Comparison of ENCODE assay signal across 8 mouse cellular contexts in genomic region chr14:28505586-28506375, GRCm38 (mm10). TPM values are rescaled to one million over a fixed set of nuclear protein-coding genes. Genes with fewer than 3 reads are reported as not detected.
DNase-seq lines count a peak whose midpoint lies in the region; ATAC-seq and TF ChIP-seq lines count a peak whose summit lies in the region.

No protein-coding gene starts in this region.

- ATAC-seq in lung, embryonic 14.5 days (ENCODE audit: insufficient read depth) = peak; percentile 30; the same call in 1 of the 2 replicates
- ATAC-seq in stomach, embryonic 16.5 days (ENCODE audit: insufficient read depth, low FRiP score) = 0 out of 2 replicates have a peak, but pooled peaks have one; percentile 1

- H3K9me3 ChIP-seq in lung, embryonic 14.5 days (ENCODE audit: low read depth, low read length) = no peaks in the 10 kb centered on the region
- no peaks in the 10 kb centered on the region for H3K9me3 ChIP-seq in stomach, embryonic 16.5 days (replicated peaks; ENCODE audit: control insufficient read depth, low read length)

- peak; percentile 60 for DNase-seq in lung, embryonic 14.5 days
- no peak for DNase-seq in lung, postnatal 25 days (ENCODE audit: low spot score)
- DNase-seq in brain, embryonic 14.5 days (ENCODE audit: low read depth) = peak; percentile 63
- peak; percentile 59 to 60 for DNase-seq in heart, adult 2 months
- DNase-seq in kidney, adult 9 months = peak; percentile 40
- DNase-seq in lung, postnatal 36 days = peak; percentile 15
- DNase-seq in frontal cortex, postnatal 25 days (ENCODE audit: low spot score in 2 of 2) = no peak

- H3K4me2 ChIP-seq in lung, embryonic 14.5 days = peak overlapping the region; percentile 82
- peak overlapping the region; percentile 68 for H3K4me2 ChIP-seq in stomach, embryonic 16.5 days (ENCODE audit: low read depth, low read length)

- TF ChIP-seq CTCF in lung, embryonic 14.5 days (IDR thresholded peaks at IDR 0.05; ENCODE audit: low read depth) = no peak
- no peak for TF ChIP-seq CTCF in brain, embryonic 14.5 days (IDR thresholded peaks at IDR 0.05; ENCODE audit: borderline replicate concordance, extremely low read depth, insufficient read depth, insufficient read length)
- TF ChIP-seq CTCF in heart, adult 2 months (IDR thresholded peaks at IDR 0.05) = no peak

- intact Hi-C loops in heart, adult 2 months (cut with DNase I) = loop anchor here (2.0 to 5.0 kb wide), 7 partner anchors 203 to 697 kb away; no protein-coding TSS in a partner anchor

- no peak for TF ChIP-seq EP300 in heart, adult 2 months (IDR thresholded peaks at IDR 0.05; ENCODE audit: insufficient read depth, low read depth, low read length)

- 0 out of 2 replicates have a peak, but pooled peaks have one; percentile 3 for TF ChIP-seq POLR2A in brain, embryonic 14.5 days (IDR thresholded peaks at IDR 0.05; ENCODE audit: borderline replicate concordance, extremely low read depth, insufficient read depth, insufficient read length, poor library complexity, severe bottlenecking)
- TF ChIP-seq POLR2A in heart, adult 2 months (IDR thresholded peaks at IDR 0.05; ENCODE audit: insufficient read depth, low read depth, low read length) = no peak

- H3K27ac ChIP-seq in lung, embryonic 14.5 days (ENCODE audit: low read depth) = peak overlapping the region; percentile 87
- H3K27ac ChIP-seq in heart, adult 2 months = peak overlapping the region; percentile 73
- peak overlapping the region; percentile 93 for H3K27ac ChIP-seq in stomach, embryonic 16.5 days (ENCODE audit: low read length)

- H3K79me2 ChIP-seq in heart, adult 2 months (replicated peaks; ENCODE audit: control insufficient read depth, insufficient read depth, low read length) = no peaks in the 10 kb centered on the region

- WGBS in lung, embryonic 14.5 days = under 1% methylated on average over 62 of the region's 62 CpGs
- under 1% methylated on average over 62 of the region's 62 CpGs for WGBS in heart, adult 2 months
- WGBS in stomach, embryonic 16.5 days = under 1% methylated on average over 62 of the region's 62 CpGs

- peak overlapping the region; percentile 54 for H3K4me3 ChIP-seq in lung, embryonic 14.5 days (ENCODE audit: low read depth, low read length)
- H3K4me3 ChIP-seq in heart, adult 2 months = peak overlapping the region; percentile 60
- H3K4me3 ChIP-seq in stomach, embryonic 16.5 days (replicated peaks; ENCODE audit: low read length) = peak overlapping the region; percentile 63

- peaks cover 5% of the 10 kb centered on the region; the same call in 1 of the 2 replicates for H3K4me1 ChIP-seq in lung, embryonic 14.5 days (ENCODE audit: insufficient read depth)
- no peaks in the 10 kb centered on the region; the same call in 1 of the 2 replicates for H3K4me1 ChIP-seq in heart, adult 2 months (ENCODE audit: control insufficient read depth, insufficient read depth, low read length)
- peaks cover 14% of the 10 kb centered on the region for H3K4me1 ChIP-seq in stomach, embryonic 16.5 days (ENCODE audit: control insufficient read depth, insufficient read depth, low read length)

- peak overlapping the region; percentile 63 for H3K9ac ChIP-seq in lung, embryonic 14.5 days
- peak overlapping the region; percentile 65 for H3K9ac ChIP-seq in heart, adult 2 months (ENCODE audit: low read depth, low read length)
- H3K9ac ChIP-seq in stomach, embryonic 16.5 days (ENCODE audit: low read length) = peak overlapping the region; percentile 86

- no peaks in the 10 kb centered on the region for H3K36me3 ChIP-seq in lung, embryonic 14.5 days (ENCODE audit: insufficient read depth)
- H3K36me3 ChIP-seq in heart, adult 2 months (ENCODE audit: control insufficient read depth, insufficient read depth, low read length) = no peaks in the 10 kb centered on the region
- H3K36me3 ChIP-seq in stomach, embryonic 16.5 days (ENCODE audit: control insufficient read depth, insufficient read depth, low read length) = no peaks in the 10 kb centered on the region

- H3K27me3 ChIP-seq in lung, embryonic 14.5 days (ENCODE audit: insufficient read depth, low read length) = peaks cover 52% of the 10 kb centered on the region
- peaks cover 3% of the 10 kb centered on the region for H3K27me3 ChIP-seq in heart, adult 2 months (ENCODE audit: control insufficient read depth, insufficient read depth, low read length)
- H3K27me3 ChIP-seq in stomach, embryonic 16.5 days (ENCODE audit: control insufficient read depth, insufficient read depth, low read length) = peaks cover 24% of the 10 kb centered on the region

RNA-seq across cellular contexts. Expression of gene Wnt5a, which starts 1.2 kb away (rescaled TPM):
- polyA plus RNA-seq in lung, embryonic 14.5 days (2014; fragmentation: Nextera tagmentation; extraction: Ambion mirVana) = 16.1 and 16.2 TPM in 2 replicates
- 15.0 and 22.6 TPM in 2 replicates for polyA plus RNA-seq in brain, embryonic 14.5 days (2012; rRNA removed)
- total RNA-seq in heart, adult 2 months (2021) = 10 to 100 TPM; 13.8 to 15.5 TPM
- polyA plus RNA-seq in heart, adult 2 months (2012; rRNA removed) = 5.0 and 9.7 TPM in 2 replicates
- 21.0 and 23.5 TPM in 2 replicates for polyA plus RNA-seq in stomach, embryonic 16.5 days (2015; fragmentation: Nextera tagmentation; extraction: Ambion mirVana)

Comparison
In these comparisons a context has a peak if more than half of its experiments do, and no peak if none do; other contexts are left out.
1. DNase-seq: peak in lung, embryonic 14.5 days (single experiment), brain, embryonic 14.5 days (single experiment), heart, adult 2 months (2 of 2), kidney, adult 9 months (single experiment) and lung, postnatal 36 days (single experiment); none in lung, postnatal 25 days (single experiment) and frontal cortex, postnatal 25 days (0 of 2).
2. Peak in every context shown above with its lines, with median percentiles within 50 percentile points of each other: H3K27ac ChIP-seq, H3K4me3 ChIP-seq and H3K9ac ChIP-seq.